Mouse (Mus musculus): ENCODE measurements around the gene Thbs1. TPM values are rescaled to one million over a fixed set of nuclear protein-coding genes. Genes with fewer than 3 reads are reported as not detected.

The Thbs1 gene
- polyA plus RNA-seq, 1 experiment from 2014 or later, result 6.5 TPM

DNA sequence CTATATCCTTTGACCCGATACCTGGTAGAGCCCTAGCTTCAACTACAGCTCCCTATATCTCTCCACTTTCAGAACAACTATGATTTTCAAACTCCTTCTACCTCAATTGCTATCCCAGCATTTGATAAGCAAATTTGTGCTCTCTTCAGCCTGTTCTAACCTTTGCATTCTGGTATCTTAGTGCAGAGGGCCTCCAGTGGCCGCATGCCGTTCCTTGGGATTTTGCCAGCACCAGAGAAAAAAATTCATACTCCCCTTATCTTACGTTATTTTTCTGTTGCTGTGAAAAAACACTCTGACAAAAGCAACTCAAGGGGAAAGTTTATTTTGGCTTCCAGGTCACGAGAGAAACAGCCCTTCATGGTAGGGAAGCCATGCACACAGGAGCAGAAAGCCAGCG, 28.0 kb upstream of the Thbs1 start:
- Histone ChIP-seq H3K27me3 (ENCODE audit: control insufficient read depth, insufficient read depth, low read length) (no peaks in the 10 kb centered on the region), H3K36me3 (replicated peaks; ENCODE audit: control insufficient read depth, insufficient read depth) (no peaks in the 10 kb centered on the region), H3K4me1 (replicated peaks; ENCODE audit: control insufficient read depth, insufficient read depth, low read length) (no peaks in the 10 kb centered on the region), H3K27ac (no peak overlapping the region), H3K9me3 (ENCODE audit: control insufficient read depth, low read length) (no peaks in the 10 kb centered on the region), H3K4me2 (replicated peaks) (no peak overlapping the region), H3K9ac (no peak overlapping the region), H3K4me3 (replicated peaks; ENCODE audit: low read length) (no peak overlapping the region)
- ATAC-seq (ENCODE audit: low FRiP score) (no peak), DNase-seq (ENCODE audit: low spot score) (no peak)
- 86% methylated on average over 6 of the region's 6 CpGs for WGBS

DNA sequence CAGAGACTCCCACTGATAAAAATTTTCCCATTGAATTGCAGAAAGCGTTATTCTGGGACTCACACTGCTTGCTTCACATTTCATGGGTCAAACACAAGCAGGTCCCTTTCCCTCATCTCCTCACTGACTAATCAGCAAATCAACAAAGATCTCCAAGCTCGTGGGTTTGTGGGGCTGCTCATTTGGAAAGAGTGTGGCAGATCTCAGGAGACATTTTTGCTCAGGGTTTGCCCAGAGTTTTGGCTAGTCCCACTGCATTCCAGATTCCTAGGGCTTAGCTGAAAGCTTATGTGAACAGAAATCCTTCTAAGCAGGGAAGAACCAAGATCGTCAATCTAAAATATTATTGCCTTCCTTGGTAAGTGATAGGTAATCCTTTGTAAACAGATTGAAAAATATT, 27.0 kb upstream of the Thbs1 start:
- no peaks in the 10 kb centered on the region for H3K36me3 ChIP-seq (replicated peaks; ENCODE audit: control insufficient read depth, insufficient read depth)
- no peak overlapping the region for H3K4me2 ChIP-seq (replicated peaks)
- H3K4me3 ChIP-seq (replicated peaks; ENCODE audit: low read length), result no peak overlapping the region
- ATAC-seq (ENCODE audit: low FRiP score), result no peak
- 82% methylated on average over 3 of the region's 3 CpGs for WGBS
- H3K27ac ChIP-seq, result no peak overlapping the region
- no peaks in the 10 kb centered on the region for H3K4me1 ChIP-seq (replicated peaks; ENCODE audit: control insufficient read depth, insufficient read depth, low read length)
- H3K27me3 ChIP-seq (ENCODE audit: control insufficient read depth, insufficient read depth, low read length), result no peaks in the 10 kb centered on the region
- H3K9ac ChIP-seq, result no peak overlapping the region
- H3K9me3 ChIP-seq (ENCODE audit: control insufficient read depth, low read length), result no peaks in the 10 kb centered on the region
- no peak for DNase-seq (ENCODE audit: low spot score)

DNA sequence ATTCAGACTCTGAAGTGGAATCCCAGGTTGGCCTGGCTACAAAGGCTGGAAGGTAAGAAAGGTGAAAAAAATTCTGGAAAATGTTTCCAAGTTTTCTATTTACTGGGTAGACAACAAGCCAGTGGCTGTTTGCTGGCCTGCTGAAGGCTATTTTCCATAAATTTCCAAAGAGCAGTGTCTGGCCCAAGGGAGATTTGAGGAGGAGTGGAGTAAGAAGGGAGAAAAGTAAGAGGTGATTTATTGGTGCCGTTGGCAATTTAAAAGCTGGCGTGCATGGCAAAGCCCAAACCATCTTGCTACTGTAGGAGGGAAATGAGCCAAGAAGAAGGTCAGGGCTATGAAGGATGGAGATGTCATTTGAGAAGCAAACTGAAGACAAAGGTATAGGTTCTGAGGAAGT, 26.0 kb upstream of the Thbs1 start:
- H3K4me1 ChIP-seq (replicated peaks; ENCODE audit: control insufficient read depth, insufficient read depth, low read length), result no peaks in the 10 kb centered on the region
- no peak for ATAC-seq (ENCODE audit: low FRiP score)
- WGBS, result 94% methylated on average over 2 of the region's 2 CpGs

DNA sequence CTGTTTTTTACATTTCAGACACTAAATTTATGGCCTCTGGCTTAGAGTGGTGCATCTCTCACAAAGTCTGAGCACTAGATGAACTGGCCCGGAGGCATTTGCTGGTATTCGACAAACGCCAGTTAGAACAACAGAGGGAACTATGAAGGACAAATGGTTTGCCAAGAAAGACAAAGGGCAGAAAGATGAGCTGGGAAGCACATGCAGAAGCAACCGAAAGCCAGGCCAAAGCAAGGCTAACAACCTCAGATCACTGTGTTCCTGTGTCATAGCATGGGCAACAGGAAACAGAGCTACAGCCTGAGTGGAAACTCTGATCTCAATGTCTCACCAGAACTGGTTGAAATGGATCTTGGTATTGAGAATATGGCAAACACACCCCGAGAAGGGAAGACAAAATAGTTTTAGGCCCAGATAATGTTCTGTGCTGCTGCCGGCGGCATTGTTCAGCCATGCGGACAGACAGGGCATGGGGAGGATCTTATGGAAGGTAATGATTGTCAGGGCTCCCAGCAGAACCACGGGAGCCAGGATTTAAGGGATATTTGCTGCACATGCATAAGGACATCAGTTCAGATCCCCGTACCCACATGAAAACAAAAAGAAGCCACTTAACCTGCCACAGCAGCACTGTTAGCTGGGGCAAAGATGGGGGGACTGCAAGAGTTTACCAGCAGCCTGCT, 24.5 kb upstream of the Thbs1 start:
- 70% methylated on average over 10 of the region's 10 CpGs for WGBS
- no peaks in the 10 kb centered on the region for H3K9me3 ChIP-seq (ENCODE audit: control insufficient read depth, low read length)
- no peak overlapping the region for H3K27ac ChIP-seq
- H3K4me3 ChIP-seq (replicated peaks; ENCODE audit: low read length), result no peak overlapping the region
- ATAC-seq (ENCODE audit: low FRiP score) (no peak), DNase-seq (ENCODE audit: low spot score) (no peak)
- no peaks in the 10 kb centered on the region for H3K36me3 ChIP-seq (replicated peaks; ENCODE audit: control insufficient read depth, insufficient read depth)
- H3K9ac ChIP-seq, result no peak overlapping the region
- H3K27me3 ChIP-seq (ENCODE audit: control insufficient read depth, insufficient read depth, low read length), result no peaks in the 10 kb centered on the region
- H3K4me1 ChIP-seq (replicated peaks; ENCODE audit: control insufficient read depth, insufficient read depth, low read length), result no peaks in the 10 kb centered on the region
- no peak overlapping the region for H3K4me2 ChIP-seq (replicated peaks)

More for the DNA sequence above, 26.0 kb upstream of the Thbs1 start:
- no peak for DNase-seq (ENCODE audit: low spot score)
- H3K36me3 ChIP-seq (replicated peaks; ENCODE audit: control insufficient read depth, insufficient read depth), result no peaks in the 10 kb centered on the region
- H3K9ac ChIP-seq, result no peak overlapping the region
- H3K27me3 ChIP-seq (ENCODE audit: control insufficient read depth, insufficient read depth, low read length), result no peaks in the 10 kb centered on the region
- H3K27ac ChIP-seq, result no peak overlapping the region
- no peak overlapping the region for H3K4me3 ChIP-seq (replicated peaks; ENCODE audit: low read length)
- H3K9me3 ChIP-seq (ENCODE audit: control insufficient read depth, low read length), result no peaks in the 10 kb centered on the region
- H3K4me2 ChIP-seq (replicated peaks), result no peak overlapping the region

DNA sequence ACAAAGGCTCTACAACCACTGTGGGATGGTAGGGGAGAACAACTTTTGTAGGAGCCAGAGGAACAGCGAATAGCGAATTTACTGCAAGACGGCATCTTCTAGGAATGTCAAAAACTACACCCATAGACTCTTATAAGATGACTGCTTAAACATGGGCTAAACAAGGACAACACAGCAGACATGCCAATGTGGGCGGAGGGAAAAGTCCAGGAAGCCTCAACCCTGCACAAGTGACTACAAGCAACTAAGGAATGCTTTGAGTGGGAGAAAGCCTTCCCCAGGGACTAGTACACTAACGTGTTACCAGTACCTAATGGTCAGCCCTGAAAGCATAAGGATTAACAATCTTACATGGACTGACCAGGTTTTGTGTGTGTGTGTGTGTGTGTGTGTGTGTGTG, 20.4 kb upstream of the Thbs1 start:
- Histone ChIP-seq H3K4me2 (replicated peaks) (no peak overlapping the region), H3K27me3 (ENCODE audit: control insufficient read depth, insufficient read depth, low read length) (no peaks in the 10 kb centered on the region), H3K4me1 (replicated peaks; ENCODE audit: control insufficient read depth, insufficient read depth, low read length) (no peaks in the 10 kb centered on the region), H3K27ac (no peak overlapping the region), H3K4me3 (replicated peaks; ENCODE audit: low read length) (no peak overlapping the region), H3K9me3 (ENCODE audit: control insufficient read depth, low read length) (no peaks in the 10 kb centered on the region), H3K9ac (no peak overlapping the region), H3K36me3 (replicated peaks; ENCODE audit: control insufficient read depth, insufficient read depth) (no peaks in the 10 kb centered on the region)
- ATAC-seq (ENCODE audit: low FRiP score) (no peak), DNase-seq (ENCODE audit: low spot score) (no peak)
- WGBS, result 87% methylated on average over 5 of the region's 5 CpGs

DNA sequence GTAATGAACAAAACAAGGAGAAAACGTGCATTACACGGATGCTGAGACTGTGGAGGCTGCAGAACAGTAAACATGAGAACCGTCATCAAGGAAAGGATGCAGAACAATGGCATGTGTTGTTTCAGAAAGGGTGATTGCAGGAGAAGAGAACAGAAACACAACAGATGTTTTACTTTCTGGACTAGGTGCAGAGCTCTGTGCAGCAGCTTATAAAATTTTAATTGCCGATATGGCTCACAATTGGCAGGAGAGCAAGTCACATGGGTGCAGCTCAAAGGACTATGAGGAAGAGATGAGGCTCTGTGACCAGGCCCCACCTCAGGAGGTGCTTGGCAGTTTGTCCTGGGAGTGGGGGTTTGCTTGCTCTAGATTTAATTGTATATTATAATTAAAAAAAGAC, 12.6 kb upstream of the Thbs1 start:
- H3K27me3 ChIP-seq (ENCODE audit: control insufficient read depth, insufficient read depth, low read length), result no peaks in the 10 kb centered on the region
- no peak overlapping the region for H3K4me2 ChIP-seq (replicated peaks)
- H3K9me3 ChIP-seq (ENCODE audit: control insufficient read depth, low read length), result no peaks in the 10 kb centered on the region
- no peaks in the 10 kb centered on the region for H3K36me3 ChIP-seq (replicated peaks; ENCODE audit: control insufficient read depth, insufficient read depth)
- H3K27ac ChIP-seq, result no peak overlapping the region
- no peak overlapping the region for H3K9ac ChIP-seq
- H3K4me3 ChIP-seq (replicated peaks; ENCODE audit: low read length), result no peak overlapping the region
- 69% methylated on average over 4 of the region's 4 CpGs for WGBS
- H3K4me1 ChIP-seq (replicated peaks; ENCODE audit: control insufficient read depth, insufficient read depth, low read length), result no peaks in the 10 kb centered on the region
- ATAC-seq (ENCODE audit: low FRiP score), result peak; percentile 40; the same call in 1 of the 2 replicates
- DNase-seq (ENCODE audit: low spot score), result no peak

DNA sequence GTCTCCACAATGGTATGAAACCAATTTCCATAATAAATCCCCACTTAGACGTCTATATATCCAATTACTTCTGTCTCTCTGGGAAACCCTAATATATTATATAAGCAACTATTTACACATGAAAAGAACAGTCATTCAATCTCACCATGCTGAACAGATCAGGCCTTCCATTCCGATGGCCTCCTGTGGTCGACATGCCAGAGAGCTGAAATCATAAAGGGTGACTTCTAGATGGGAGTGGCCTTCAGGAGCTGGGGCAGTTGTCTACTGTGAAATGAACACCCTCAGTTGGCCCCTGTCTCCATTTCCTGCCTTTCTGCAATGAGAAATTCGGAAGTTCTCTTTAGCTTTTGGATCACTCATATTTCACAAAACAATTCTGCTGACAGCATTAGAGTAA, 9.5 kb upstream of the Thbs1 start:
- Histone ChIP-seq H3K9me3 (ENCODE audit: control insufficient read depth, low read length) (no peaks in the 10 kb centered on the region), H3K36me3 (replicated peaks; ENCODE audit: control insufficient read depth, insufficient read depth) (no peaks in the 10 kb centered on the region), H3K4me1 (replicated peaks; ENCODE audit: control insufficient read depth, insufficient read depth, low read length) (no peaks in the 10 kb centered on the region), H3K4me2 (replicated peaks) (no peak overlapping the region), H3K27me3 (ENCODE audit: control insufficient read depth, insufficient read depth, low read length) (no peaks in the 10 kb centered on the region), H3K9ac (no peak overlapping the region), H3K4me3 (replicated peaks; ENCODE audit: low read length) (no peak overlapping the region), H3K27ac (no peak overlapping the region)
- WGBS, result 50% methylated on average over 4 of the region's 4 CpGs
- no peak for DNase-seq (ENCODE audit: low spot score)
- ATAC-seq (ENCODE audit: low FRiP score), result no peak

DNA sequence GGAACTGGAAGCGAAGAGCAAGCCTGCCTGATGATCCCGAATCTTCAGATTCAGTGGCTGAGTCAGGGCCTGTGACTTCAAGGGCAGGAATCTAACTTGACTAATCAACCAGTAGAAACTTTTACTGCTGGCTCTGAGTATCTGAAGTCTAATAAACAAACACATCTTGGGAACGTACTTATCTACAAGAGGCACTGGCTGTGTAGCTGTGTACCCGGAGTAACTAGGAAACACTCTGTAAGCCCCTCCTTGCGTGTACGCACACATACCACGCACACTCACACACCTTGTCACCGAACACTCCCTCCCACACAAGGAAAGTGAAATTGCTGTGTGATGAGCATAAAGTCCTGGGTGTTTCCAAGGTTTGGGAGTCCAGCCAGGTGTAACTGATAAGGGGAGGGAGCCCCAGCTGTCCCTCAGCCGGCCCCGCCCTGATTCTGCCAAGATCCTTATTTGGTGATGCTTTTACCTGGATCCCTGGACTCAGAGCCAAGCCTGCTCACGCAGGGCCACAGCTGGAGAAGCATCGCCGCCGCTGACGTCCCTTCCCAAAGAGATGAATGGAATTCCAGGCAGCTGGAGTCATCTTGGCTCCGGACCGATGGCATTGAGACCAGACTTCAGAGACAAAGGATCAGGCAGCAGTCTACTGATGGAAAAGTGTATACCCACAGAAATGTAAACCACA, 1.3 kb upstream of the Thbs1 start:
- peak overlapping the region; percentile 78 for H3K4me2 ChIP-seq (replicated peaks)
- DNase-seq (ENCODE audit: low spot score), result no peak
- no peaks in the 10 kb centered on the region for H3K36me3 ChIP-seq (replicated peaks; ENCODE audit: control insufficient read depth, insufficient read depth)
- no peak overlapping the region for H3K27ac ChIP-seq
- peak overlapping the region; percentile 40 for H3K4me3 ChIP-seq (replicated peaks; ENCODE audit: low read length)
- WGBS, result 38% methylated on average over 17 of the region's 17 CpGs
- H3K9me3 ChIP-seq (ENCODE audit: control insufficient read depth, low read length), result no peaks in the 10 kb centered on the region
- H3K4me1 ChIP-seq (replicated peaks; ENCODE audit: control insufficient read depth, insufficient read depth, low read length), result 0 out of 2 replicates have a peak, but pooled peaks cover 6% of the 10 kb centered on the region
- H3K9ac ChIP-seq, result peak overlapping the region; percentile 50
- H3K27me3 ChIP-seq (ENCODE audit: control insufficient read depth, insufficient read depth, low read length), result 0 out of 2 replicates have a peak, but pooled peaks cover 10% of the 10 kb centered on the region
- ATAC-seq (ENCODE audit: low FRiP score), result no peak

DNA sequence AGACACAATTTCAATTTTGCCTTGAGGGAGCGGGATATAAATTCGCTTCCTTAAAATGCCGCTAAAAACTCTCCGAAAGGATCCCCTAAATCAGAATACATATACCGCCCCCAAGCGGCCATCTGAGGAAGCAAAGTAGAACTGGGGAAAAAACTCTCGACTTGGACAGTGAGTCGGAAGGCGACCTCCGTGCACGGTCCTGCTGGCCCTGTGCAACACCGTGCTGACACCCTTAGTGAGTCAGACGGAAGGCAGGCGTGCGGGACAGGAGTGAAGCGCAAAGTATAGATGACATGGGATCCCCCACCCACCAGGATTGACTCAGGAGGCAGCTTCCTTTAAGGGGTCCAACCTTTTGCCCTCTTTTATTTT, 574 bp upstream of the Thbs1 start:
- Histone ChIP-seq H3K27me3 (ENCODE audit: control insufficient read depth, insufficient read depth, low read length) (0 out of 2 replicates have a peak, but pooled peaks cover 10% of the 10 kb centered on the region), H3K4me3 (replicated peaks; ENCODE audit: low read length) (peak overlapping the region; percentile 40), H3K36me3 (replicated peaks; ENCODE audit: control insufficient read depth, insufficient read depth) (no peaks in the 10 kb centered on the region), H3K4me2 (replicated peaks) (peak overlapping the region; percentile 78), H3K9me3 (ENCODE audit: control insufficient read depth, low read length) (no peaks in the 10 kb centered on the region), H3K4me1 (replicated peaks; ENCODE audit: control insufficient read depth, insufficient read depth, low read length) (0 out of 2 replicates have a peak, but pooled peaks cover 6% of the 10 kb centered on the region), H3K27ac (no peak overlapping the region), H3K9ac (peak overlapping the region; percentile 50)
- WGBS, result under 1% methylated on average over 16 of the region's 16 CpGs
- peak; percentile 78 for ATAC-seq (ENCODE audit: low FRiP score)
- peak; percentile 93 for DNase-seq (ENCODE audit: low spot score)
